Mouse (Mus musculus): ENCODE data around the gene Myocos.

Gene Myocos

GRCm38 (mm10) chr1:162611191-162611590, 46.8 kb downstream of the Myocos start:
- DNase-seq, result no peak

- no peak for DNase-seq
These were observed 48.3 kb downstream of the Myocos start for GRCm38 (mm10) chr1:162609633-162610250.

GRCm38 (mm10) chr1:162608127-162608526, 49.9 kb downstream of the Myocos start:
- no peak for DNase-seq

DNA sequence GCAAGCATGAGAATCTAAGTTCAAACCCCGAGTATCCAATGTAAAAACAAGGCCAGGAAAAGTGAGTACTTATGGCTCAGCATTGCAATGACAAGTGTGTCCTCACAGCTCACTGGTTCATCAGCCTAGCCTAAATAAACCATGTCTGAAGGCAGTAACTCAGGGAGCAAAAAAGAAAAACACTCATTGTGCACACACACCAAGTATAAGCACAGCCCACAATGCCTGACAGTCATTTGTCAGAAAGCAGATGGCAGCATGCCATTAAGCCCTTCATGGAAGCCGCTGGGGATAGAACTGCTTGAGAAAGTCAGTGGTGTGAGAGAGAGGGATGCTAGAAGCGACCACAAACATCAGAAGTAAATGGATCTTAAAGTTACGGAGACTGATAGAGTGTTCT, 56.7 kb downstream of the Myocos start:
- DNase-seq, result no peak

DNA sequence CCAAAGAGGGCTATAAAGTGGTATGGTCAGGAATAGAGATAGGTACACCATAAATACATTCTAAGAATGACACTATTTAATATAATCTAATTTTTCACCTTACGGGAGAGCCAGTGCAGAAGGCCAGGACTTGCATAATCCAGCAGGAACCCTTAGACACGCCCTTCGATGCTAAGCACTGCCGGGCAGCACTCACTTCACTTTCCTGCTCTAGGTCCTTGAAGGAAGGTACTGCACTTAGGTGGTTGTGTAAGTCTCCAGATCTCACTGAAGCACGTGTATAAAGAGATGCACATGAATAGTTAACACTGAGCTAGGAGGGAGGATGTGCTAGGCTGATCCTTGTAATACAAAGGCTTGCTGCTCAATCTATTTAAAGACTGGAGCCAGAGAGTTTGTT, 58.4 kb downstream of the Myocos start:
- DNase-seq, result no peak

DNA sequence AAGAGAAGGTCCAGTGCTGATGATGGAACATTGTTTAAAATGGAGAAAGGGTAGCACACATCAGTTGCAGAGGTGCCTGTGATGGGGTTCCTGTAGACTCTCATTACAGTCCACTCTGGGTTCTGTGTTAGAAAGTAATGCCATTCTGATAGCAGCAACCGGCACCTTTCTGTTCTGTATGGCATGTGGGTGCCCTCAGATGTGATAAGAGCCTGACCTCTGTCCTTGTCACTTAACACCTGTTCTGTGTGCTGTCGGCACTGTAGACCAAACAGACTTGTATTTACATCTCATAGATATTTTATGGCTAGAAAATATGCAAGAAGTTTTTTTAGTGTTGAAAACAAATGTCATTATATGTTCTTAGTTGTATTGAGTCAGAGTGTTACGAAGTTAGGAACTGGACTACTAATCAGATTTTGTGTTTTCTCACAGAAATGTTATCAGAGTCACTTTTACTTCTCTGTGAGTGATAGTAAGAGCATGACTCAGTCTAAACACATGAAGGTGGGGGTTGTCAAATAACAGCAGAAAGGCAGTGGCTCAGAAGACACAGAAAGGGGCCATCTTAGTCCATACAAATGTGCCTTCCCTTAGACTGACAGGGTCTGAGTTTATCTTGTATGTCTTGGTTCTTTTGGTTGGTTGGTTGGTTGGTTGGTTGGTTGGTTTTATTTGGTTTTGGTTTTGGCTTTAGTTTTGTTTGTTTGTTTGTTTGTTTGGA, 60.5 kb downstream of the Myocos start:
- DNase-seq, result no peak
